ENCODE assay signal across 18 mouse cellular contexts in genomic region chr5:47095703-47096102, GRCm38 (mm10).
"Had no signal": no experiment of that assay in that cellular context is flagged by ENCODE, and none has a peak within 500 bp of the region (broad histone marks: within the 10 kb centered on the region; RNA-seq: fewer than 3 reads in every experiment).

No protein-coding gene starts in this region.

- H3K4me3 ChIP-seq: layer of hippocampus, adult 2 months; left cerebral cortex, adult 2 months; liver, embryonic 13.5 days; midbrain, embryonic 12.5 days; midbrain, embryonic 15.5 days; stomach, embryonic 15.5 days had no signal

- H3K27me3 ChIP-seq: liver, embryonic 13.5 days; midbrain, embryonic 12.5 days; midbrain, embryonic 15.5 days; stomach, embryonic 15.5 days had no signal

- H3K27ac ChIP-seq: hindbrain, postnatal 0 days; layer of hippocampus, adult 2 months; left cerebral cortex, adult 2 months; liver, embryonic 13.5 days; midbrain, embryonic 12.5 days; midbrain, embryonic 15.5 days; stomach, embryonic 15.5 days had no signal

- ATAC-seq: hindbrain, postnatal 0 days; inflammation-experienced regulatory T-cells, adult 6 months; midbrain, embryonic 15.5 days had no signal

- H3K9ac ChIP-seq: liver, embryonic 13.5 days; midbrain, embryonic 12.5 days; midbrain, embryonic 15.5 days; stomach, embryonic 15.5 days had no signal

- H3K9me3 ChIP-seq: liver, embryonic 13.5 days; midbrain, embryonic 12.5 days; midbrain, embryonic 15.5 days; stomach, embryonic 15.5 days had no signal

- H3K4me2 ChIP-seq: liver, embryonic 13.5 days; midbrain, embryonic 12.5 days; midbrain, embryonic 15.5 days; stomach, embryonic 15.5 days had no signal

- H3K4me1 ChIP-seq: liver, embryonic 13.5 days; midbrain, embryonic 12.5 days; midbrain, embryonic 15.5 days; stomach, embryonic 15.5 days had no signal

- DNase-seq: kidney, adult 11 months; kidney, postnatal 10 days; layer of hippocampus, adult 9-11 months; liver, embryonic 13.5 days; lung, adult 2 months; lung, postnatal 14 days; lung, postnatal 4 days; retina, postnatal 1 day; right cerebral cortex, postnatal 25 days; spleen, adult 18-20 months; thymus, postnatal 25 days had no signal

- H3K36me3 ChIP-seq: liver, embryonic 13.5 days; midbrain, embryonic 12.5 days; midbrain, embryonic 15.5 days; stomach, embryonic 15.5 days had no signal
